Mouse (Mus musculus) liver, adult 2 months (tissue): ENCODE results near the gene Rnf216.

ENCODE experiments used
- CTCF ChIP-seq: fragments of 200-500 bp; IDR thresholded peaks from 2 replicates; pipeline ENCODE4 v1.5.1; 2011; ENCODE audit warnings: low read depth, low read length, control low read depth
- POLR2A ChIP-seq: fragments of 200-500 bp; IDR thresholded peaks from 2 replicates; pipeline ENCODE4 v1.6.1; 2011; ENCODE audit warnings: low read length, control low read depth; ENCODE audit not compliant: insufficient read depth; ENCODE audit errors: extremely low read depth

DNA sequence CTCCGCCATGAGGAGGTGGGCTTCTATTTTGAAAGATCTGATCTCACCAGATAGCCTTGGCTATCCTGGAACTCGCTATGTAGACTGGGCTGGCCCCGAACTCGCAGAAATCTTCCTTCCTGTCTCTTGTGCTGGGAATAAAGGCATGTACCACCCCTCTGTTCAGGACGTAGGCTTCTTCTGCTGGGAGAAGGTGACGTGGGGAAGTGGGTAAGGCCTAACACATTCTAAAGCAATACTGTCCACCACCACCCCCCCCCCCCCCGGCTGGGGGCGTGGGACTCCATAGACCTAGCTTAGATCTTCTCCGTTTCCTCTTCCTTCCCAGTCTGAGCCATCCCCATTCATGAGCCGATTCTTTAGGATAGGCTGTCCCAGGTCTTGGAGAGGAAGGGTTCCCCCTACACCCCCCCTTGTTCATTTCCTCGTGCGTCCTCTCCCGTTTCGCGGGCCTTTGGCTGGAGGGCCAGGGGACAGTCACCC is 151.4 kb downstream of the Rnf216 start:
- TF ChIP-seq POLR2A (no peak), CTCF (no peak)
